Mouse (Mus musculus): ENCODE measurements around the gene Tsga10. TPM values are rescaled to one million over a fixed set of nuclear protein-coding genes. Genes with fewer than 3 reads are reported as not detected.

The Tsga10 gene
- polyA plus RNA-seq, 1 experiment from 2014 or later, result 13.8 TPM

DNA sequence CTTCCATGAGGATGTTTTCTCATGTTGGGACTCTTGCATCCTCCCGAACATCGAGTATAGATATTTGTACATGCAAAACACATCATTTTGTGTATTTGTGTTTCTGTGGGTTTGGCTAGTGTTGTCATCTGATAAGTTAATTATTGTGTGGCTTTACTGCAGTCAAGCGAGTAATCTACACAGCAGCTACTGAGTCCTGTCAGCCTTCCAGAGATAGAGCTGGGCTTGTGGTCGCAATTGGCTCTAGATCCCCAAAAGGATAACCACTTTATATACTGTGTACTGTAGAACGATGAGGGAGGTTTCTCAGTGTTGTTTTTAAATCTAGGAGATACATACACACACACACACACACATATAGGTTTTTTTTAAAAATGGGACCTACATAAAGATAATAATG lies 130.3 kb downstream of the Tsga10 start:
- Histone ChIP-seq H3K9ac (ENCODE audit: low read length) (no peak overlapping the region), H3K4me2 (ENCODE audit: low read length) (no peak overlapping the region), H3K4me3 (ENCODE audit: low read depth, low read length) (no peak overlapping the region), H3K9me3 (replicated peaks; ENCODE audit: control insufficient read depth, low read length) (no peaks in the 10 kb centered on the region), H3K27ac (ENCODE audit: low read depth, low read length) (no peak overlapping the region), H3K4me1 (ENCODE audit: control insufficient read depth, insufficient read depth, low read length) (no peaks in the 10 kb centered on the region), H3K27me3 (replicated peaks; ENCODE audit: control insufficient read depth, insufficient read depth, low read length) (no peaks in the 10 kb centered on the region), H3K36me3 (ENCODE audit: control insufficient read depth, insufficient read depth, low read length) (no peaks in the 10 kb centered on the region)
- 91% methylated on average over 5 of the region's 5 CpGs for WGBS
- ATAC-seq, result no peak
- no peak for DNase-seq (ENCODE audit: low spot score)

DNA sequence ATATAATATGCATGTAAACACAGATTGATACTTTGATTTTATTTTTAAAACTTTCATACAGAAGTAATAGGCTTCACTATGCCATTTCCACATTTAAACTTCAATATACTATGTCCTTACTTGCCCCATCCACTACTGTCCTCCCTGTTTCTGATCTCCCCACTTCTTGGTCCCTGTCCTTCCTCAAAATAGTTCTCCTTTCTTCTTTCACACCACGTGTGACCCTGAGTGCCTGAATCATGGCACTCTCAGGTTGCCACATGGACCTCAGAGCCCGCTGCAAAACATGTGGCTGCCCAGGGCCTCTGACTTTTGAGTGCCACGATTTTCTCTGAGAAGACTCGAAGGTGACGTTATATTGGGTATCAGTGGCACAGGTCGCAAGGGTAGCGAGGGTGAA lies 131.4 kb downstream of the Tsga10 start:
- no peaks in the 10 kb centered on the region for H3K4me1 ChIP-seq (ENCODE audit: control insufficient read depth, insufficient read depth, low read length)
- no peaks in the 10 kb centered on the region for H3K36me3 ChIP-seq (ENCODE audit: control insufficient read depth, insufficient read depth, low read length)
- 84% methylated on average over 7 of the region's 7 CpGs for WGBS
- H3K4me2 ChIP-seq (ENCODE audit: low read length), result no peak overlapping the region
- H3K27ac ChIP-seq (ENCODE audit: low read depth, low read length), result no peak overlapping the region
- no peak overlapping the region for H3K9ac ChIP-seq (ENCODE audit: low read length)
- no peak for DNase-seq (ENCODE audit: low spot score)
- no peak for ATAC-seq
- no peaks in the 10 kb centered on the region for H3K9me3 ChIP-seq (replicated peaks; ENCODE audit: control insufficient read depth, low read length)
- no peaks in the 10 kb centered on the region for H3K27me3 ChIP-seq (replicated peaks; ENCODE audit: control insufficient read depth, insufficient read depth, low read length)
- no peak overlapping the region for H3K4me3 ChIP-seq (ENCODE audit: low read depth, low read length)

- H3K27ac ChIP-seq (ENCODE audit: low read depth, low read length), result no peak overlapping the region
- DNase-seq (ENCODE audit: low spot score) (no peak), ATAC-seq (no peak)
- H3K4me1 ChIP-seq (ENCODE audit: control insufficient read depth, insufficient read depth, low read length), result no peaks in the 10 kb centered on the region
- no peaks in the 10 kb centered on the region for H3K9me3 ChIP-seq (replicated peaks; ENCODE audit: control insufficient read depth, low read length)
- WGBS, result 95% methylated on average over 8 of the region's 8 CpGs
- H3K9ac ChIP-seq (ENCODE audit: low read length), result no peak overlapping the region
- H3K4me2 ChIP-seq (ENCODE audit: low read length), result no peak overlapping the region
- no peaks in the 10 kb centered on the region for H3K27me3 ChIP-seq (replicated peaks; ENCODE audit: control insufficient read depth, insufficient read depth, low read length)
- H3K36me3 ChIP-seq (ENCODE audit: control insufficient read depth, insufficient read depth, low read length), result no peaks in the 10 kb centered on the region
- H3K4me3 ChIP-seq (ENCODE audit: low read depth, low read length), result no peak overlapping the region
Observed at GRCm38 (mm10) chr1:37729353-37729752, 136.9 kb downstream of the Tsga10 start.

DNA sequence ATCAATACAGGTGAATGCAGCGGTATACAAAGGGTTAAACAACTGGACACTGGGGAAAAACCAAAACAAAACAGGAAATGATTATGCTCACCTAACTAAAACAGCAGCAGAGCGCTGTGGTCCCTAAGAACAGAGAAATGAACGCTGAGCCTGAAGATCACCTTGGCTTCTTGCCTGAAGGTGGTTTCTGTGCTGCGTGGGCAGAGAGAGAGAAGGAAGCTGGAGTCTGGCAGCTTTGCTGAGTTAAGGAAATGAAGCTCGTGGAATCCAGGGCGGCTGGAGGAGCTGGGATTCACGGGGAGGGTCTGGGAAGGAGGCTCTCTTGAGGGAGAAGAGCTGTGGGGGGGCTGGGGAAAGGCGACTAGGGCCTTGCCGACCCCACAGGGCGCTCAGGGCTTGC lies 138.2 kb downstream of the Tsga10 start:
- no peak overlapping the region for H3K9ac ChIP-seq (ENCODE audit: low read length)
- H3K27me3 ChIP-seq (replicated peaks; ENCODE audit: control insufficient read depth, insufficient read depth, low read length), result no peaks in the 10 kb centered on the region
- WGBS, result 74% methylated on average over 10 of the region's 10 CpGs
- H3K36me3 ChIP-seq (ENCODE audit: control insufficient read depth, insufficient read depth, low read length), result no peaks in the 10 kb centered on the region
- no peaks in the 10 kb centered on the region for H3K9me3 ChIP-seq (replicated peaks; ENCODE audit: control insufficient read depth, low read length)
- no peak for DNase-seq (ENCODE audit: low spot score)
- H3K27ac ChIP-seq (ENCODE audit: low read depth, low read length), result no peak overlapping the region
- H3K4me2 ChIP-seq (ENCODE audit: low read length), result no peak overlapping the region
- ATAC-seq, result no peak
- H3K4me1 ChIP-seq (ENCODE audit: control insufficient read depth, insufficient read depth, low read length), result no peaks in the 10 kb centered on the region
- H3K4me3 ChIP-seq (ENCODE audit: low read depth, low read length), result no peak overlapping the region

DNA sequence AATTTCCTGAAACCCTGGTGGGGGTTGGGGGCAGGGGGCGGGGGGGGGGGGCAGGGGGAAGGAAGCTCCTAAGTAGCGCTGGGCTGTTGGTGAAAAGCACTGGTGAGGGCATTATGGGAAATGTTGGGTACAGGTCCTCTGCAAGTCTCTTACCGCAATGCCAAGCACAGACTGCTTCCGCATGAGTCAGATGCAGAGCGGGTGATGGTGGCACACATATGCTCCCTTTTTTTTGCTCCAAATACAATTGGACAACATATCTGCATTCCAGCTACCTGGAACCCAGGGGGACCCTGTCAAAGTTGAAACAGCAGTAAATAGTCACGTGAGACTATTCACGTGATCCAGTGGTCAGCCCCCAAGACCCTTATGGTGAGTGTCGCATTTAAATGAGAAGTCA lies 139.0 kb downstream of the Tsga10 start:
- no peak overlapping the region for H3K4me2 ChIP-seq (ENCODE audit: low read length)
- H3K9ac ChIP-seq (ENCODE audit: low read length), result no peak overlapping the region
- no peaks in the 10 kb centered on the region for H3K4me1 ChIP-seq (ENCODE audit: control insufficient read depth, insufficient read depth, low read length)
- no peak for DNase-seq (ENCODE audit: low spot score)
- H3K27ac ChIP-seq (ENCODE audit: low read depth, low read length), result no peak overlapping the region
- no peaks in the 10 kb centered on the region for H3K9me3 ChIP-seq (replicated peaks; ENCODE audit: control insufficient read depth, low read length)
- ATAC-seq, result no peak
- WGBS, result 81% methylated on average over 8 of the region's 8 CpGs
- H3K4me3 ChIP-seq (ENCODE audit: low read depth, low read length), result no peak overlapping the region
- H3K36me3 ChIP-seq (ENCODE audit: control insufficient read depth, insufficient read depth, low read length), result no peaks in the 10 kb centered on the region
- H3K27me3 ChIP-seq (replicated peaks; ENCODE audit: control insufficient read depth, insufficient read depth, low read length), result no peaks in the 10 kb centered on the region

- Histone ChIP-seq H3K9me3 (replicated peaks; ENCODE audit: control insufficient read depth, low read length) (no peaks in the 10 kb centered on the region), H3K9ac (ENCODE audit: low read length) (no peak overlapping the region), H3K4me3 (ENCODE audit: low read depth, low read length) (no peak overlapping the region), H3K4me1 (ENCODE audit: control insufficient read depth, insufficient read depth, low read length) (no peaks in the 10 kb centered on the region), H3K27me3 (replicated peaks; ENCODE audit: control insufficient read depth, insufficient read depth, low read length) (no peaks in the 10 kb centered on the region), H3K27ac (ENCODE audit: low read depth, low read length) (no peak overlapping the region), H3K4me2 (ENCODE audit: low read length) (no peak overlapping the region), H3K36me3 (ENCODE audit: control insufficient read depth, insufficient read depth, low read length) (no peaks in the 10 kb centered on the region)
- 88% methylated on average over 8 of the region's 8 CpGs for WGBS
- ATAC-seq, result no peak
- no peak for DNase-seq (ENCODE audit: low spot score)
Observed at GRCm38 (mm10) chr1:37726426-37726825, 139.8 kb downstream of the Tsga10 start.

- H3K36me3 ChIP-seq (ENCODE audit: control insufficient read depth, insufficient read depth, low read length), result no peaks in the 10 kb centered on the region
- H3K9me3 ChIP-seq (replicated peaks; ENCODE audit: control insufficient read depth, low read length), result no peaks in the 10 kb centered on the region
- H3K27ac ChIP-seq (ENCODE audit: low read depth, low read length), result no peak overlapping the region
- no peak for ATAC-seq
- peak; percentile 17 for DNase-seq (ENCODE audit: low spot score)
- no peak overlapping the region for H3K4me3 ChIP-seq (ENCODE audit: low read depth, low read length)
- no peak overlapping the region for H3K9ac ChIP-seq (ENCODE audit: low read length)
- peaks cover 4% of the 10 kb centered on the region for H3K27me3 ChIP-seq (replicated peaks; ENCODE audit: control insufficient read depth, insufficient read depth, low read length)
- H3K4me2 ChIP-seq (ENCODE audit: low read length), result no peak overlapping the region
- H3K4me1 ChIP-seq (ENCODE audit: control insufficient read depth, insufficient read depth, low read length), result no peaks in the 10 kb centered on the region
- 57% methylated on average over 12 of the region's 12 CpGs for WGBS
Observed at GRCm38 (mm10) chr1:37725880-37726279, 140.3 kb downstream of the Tsga10 start.

DNA sequence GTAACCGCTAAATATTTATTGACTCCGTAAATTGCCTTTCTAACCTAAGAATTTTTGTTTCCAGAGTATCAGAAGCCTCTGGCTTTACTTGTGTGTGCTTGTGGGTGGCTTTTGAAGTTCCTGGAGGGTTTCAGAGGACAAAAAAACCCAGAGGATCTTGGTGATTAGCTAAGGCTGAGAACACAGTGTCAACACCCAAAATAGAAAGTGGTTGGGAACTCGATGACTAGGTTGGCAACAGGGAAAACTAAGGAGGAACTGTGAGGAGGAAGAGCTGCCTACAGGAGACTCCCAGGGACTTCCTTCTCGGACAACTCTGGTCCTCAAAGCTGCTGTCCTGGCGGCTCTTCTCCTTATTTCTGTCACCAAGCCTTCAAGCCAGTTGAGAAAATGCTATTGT lies 145.1 kb downstream of the Tsga10 start:
- Histone ChIP-seq H3K4me1 (ENCODE audit: control insufficient read depth, insufficient read depth, low read length) (no peaks in the 10 kb centered on the region), H3K9me3 (replicated peaks; ENCODE audit: control insufficient read depth, low read length) (no peaks in the 10 kb centered on the region), H3K27ac (ENCODE audit: low read depth, low read length) (no peak overlapping the region), H3K4me2 (ENCODE audit: low read length) (no peak overlapping the region), H3K27me3 (replicated peaks; ENCODE audit: control insufficient read depth, insufficient read depth, low read length) (peaks cover 19% of the 10 kb centered on the region), H3K36me3 (ENCODE audit: control insufficient read depth, insufficient read depth, low read length) (no peaks in the 10 kb centered on the region), H3K4me3 (ENCODE audit: low read depth, low read length) (no peak overlapping the region), H3K9ac (ENCODE audit: low read length) (no peak overlapping the region)
- DNase-seq (ENCODE audit: low spot score) (no peak), ATAC-seq (no peak)
- WGBS, result 70% methylated on average over 5 of the region's 5 CpGs

DNA sequence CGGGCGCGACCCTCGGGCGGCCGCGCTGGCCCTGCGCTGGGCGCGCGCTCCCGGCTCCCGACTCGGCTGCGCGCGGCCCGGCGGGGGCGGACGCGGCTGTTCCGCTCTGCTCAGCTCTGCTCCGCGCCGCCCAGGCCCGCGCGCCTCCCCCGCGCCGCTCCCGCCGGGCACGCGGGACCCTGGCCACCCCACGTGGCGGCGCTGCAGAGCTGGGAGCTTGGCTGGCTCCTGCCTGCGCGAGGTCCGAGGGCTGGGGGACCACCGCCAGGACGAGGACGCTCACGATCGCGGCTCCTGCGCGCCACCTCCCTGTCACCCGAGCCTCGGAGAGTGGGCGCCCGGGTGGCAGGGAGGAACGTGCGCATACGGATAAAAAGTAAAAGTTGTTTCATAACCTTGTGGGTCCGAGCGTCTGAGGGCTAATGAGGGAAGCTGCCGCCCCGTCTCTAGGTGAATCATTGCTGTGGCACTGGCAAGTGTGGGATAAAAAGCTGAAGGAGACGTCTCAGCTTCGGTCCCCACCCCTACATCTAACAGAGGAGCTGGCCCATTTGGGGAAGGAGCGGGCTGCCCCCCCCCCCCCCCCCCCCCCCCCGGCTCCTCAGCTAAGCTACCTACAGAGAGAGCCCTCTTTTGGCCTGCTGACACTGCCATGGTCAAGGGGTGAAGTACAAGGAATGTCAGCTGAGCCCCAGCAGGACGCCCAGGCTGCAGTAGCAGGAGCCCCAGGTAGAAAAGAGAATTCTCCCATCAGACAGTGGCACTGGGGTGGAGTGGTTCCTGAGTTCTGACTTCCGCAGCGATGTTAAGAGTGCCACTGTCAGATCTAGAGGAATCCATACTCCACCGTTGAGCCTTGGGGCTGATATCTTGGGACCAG lies 146.2 kb downstream of the Tsga10 start, which contains the start of gene 2010300C02Rik:
2010300C02Rik (minus strand) TSS at position 325 of the 880 bp plus-strand sequence.
- H3K9me3 ChIP-seq (replicated peaks; ENCODE audit: control insufficient read depth, low read length), result no peaks in the 10 kb centered on the region
- peak within 1 kb of the TSS; percentile 53 for H3K4me3 ChIP-seq (ENCODE audit: low read depth, low read length)
- H3K9ac ChIP-seq (ENCODE audit: low read length), result peak within 1 kb of the TSS; percentile 63
- peak within 1 kb of the TSS; percentile 91 for H3K4me2 ChIP-seq (ENCODE audit: low read length)
- DNase-seq (ENCODE audit: low spot score) (peak; percentile 59), ATAC-seq (peak; percentile 90)
- no peaks in the 10 kb centered on the region for H3K4me1 ChIP-seq (ENCODE audit: control insufficient read depth, insufficient read depth, low read length)
- H3K27ac ChIP-seq (ENCODE audit: low read depth, low read length), result no peak within 1 kb of the TSS
- WGBS, result 1% methylated on average over 55 of the region's 69 CpGs
- H3K36me3 ChIP-seq (ENCODE audit: control insufficient read depth, insufficient read depth, low read length), result no peaks in the 10 kb centered on the region
- H3K27me3 ChIP-seq (replicated peaks; ENCODE audit: control insufficient read depth, insufficient read depth, low read length), result peaks cover 19% of the 10 kb centered on the region
